Mouse (Mus musculus): Measurements from ENCODE around the gene Gm4791.

The Gm4791 gene

DNA sequence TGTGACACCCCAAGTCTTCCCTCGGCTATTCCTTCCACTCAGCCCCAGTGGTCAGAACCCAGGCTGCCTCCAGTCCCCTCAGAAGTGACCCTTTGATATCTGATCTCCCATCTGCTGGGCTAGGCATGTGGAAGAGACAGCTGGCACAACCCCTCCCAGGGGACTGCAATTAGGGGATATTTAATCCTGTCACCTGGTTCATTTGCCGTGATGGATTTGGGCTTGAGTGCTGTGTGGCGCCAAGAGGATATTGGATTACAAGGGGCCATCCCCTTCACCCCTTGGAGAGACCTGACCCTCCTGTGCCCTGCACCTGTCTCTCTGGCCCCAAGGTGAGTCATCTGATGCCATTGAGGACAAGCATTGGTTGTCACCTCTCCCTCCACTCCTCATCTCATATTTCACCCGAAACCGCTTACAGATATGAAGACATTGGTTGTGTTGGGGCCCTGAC, at the start of gene Gm4791:
Gene Gm4791, plus strand, starts transcription at position 404 of the 454 bp plus-strand sequence.
- DNase-seq (ENCODE audit: extremely low spot score, low spot score), result peak; percentile 58

DNA sequence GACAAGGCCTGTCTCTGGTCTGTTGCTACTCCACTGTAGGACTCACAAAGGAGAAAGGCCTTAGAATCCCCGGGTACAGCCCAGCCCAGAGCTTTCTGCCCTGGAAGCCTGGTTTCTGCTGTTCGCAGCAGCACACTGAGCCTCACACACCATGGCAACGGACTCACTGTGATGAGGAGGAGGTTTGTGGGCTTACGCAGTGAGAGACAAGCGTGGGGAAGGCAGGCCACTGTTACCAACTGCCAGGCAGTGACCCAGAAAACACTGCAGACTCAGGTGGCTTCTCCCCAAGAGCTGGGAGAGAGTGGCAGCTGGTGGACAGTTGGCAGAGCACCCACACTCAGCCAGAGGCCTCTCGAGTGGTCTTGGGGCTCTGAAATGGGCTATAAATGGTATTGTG, 42.3 kb upstream of the Gm4791 start:
- no peak for DNase-seq (ENCODE audit: extremely low spot score, low spot score)

DNA sequence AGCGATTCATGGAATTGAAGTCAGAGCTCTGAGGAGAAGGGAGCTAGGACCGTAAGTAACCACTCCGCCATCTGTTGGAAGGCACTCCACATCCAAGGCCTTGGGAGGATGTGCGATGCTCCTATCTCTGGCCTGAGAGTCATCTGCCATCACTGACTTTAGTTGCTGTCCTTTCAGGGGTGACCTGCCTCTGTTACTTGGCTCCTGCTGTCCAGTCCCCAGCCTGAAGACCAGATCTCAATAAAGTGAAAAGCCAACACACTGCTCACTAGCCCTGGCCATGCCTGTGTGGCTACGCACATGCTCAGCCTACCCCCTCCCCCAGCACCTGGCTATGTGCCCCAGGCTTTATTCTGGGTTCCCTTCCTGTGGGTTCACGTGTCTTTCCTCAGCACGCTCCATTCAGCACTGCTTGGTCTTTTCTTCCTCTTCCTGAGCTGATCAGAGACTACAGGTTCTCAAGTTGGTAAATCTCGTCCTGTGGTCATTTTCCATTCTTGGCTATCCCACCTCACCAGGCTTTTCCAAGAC, 41.1 kb upstream of the Gm4791 start:
- no peak for DNase-seq (ENCODE audit: extremely low spot score, low spot score)

DNA sequence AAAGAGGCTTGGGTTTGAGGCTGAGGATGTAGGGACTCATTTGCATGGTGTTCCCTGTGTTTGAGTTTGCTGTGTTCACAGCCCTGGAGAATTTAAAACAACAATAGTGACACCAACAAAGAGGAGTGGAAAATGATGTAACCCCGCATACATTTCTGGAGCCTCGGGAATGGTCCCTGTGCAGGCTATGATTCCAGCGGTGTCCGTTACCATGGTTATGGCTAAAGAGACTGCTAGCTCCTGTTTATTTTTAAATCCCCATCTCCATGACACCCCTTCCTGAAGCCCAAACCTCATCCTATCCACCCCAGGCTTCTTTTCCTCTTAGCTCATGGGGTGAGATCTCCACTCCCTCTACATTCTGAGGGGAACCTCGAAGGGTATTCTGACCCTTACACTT, 32.5 kb upstream of the Gm4791 start:
- DNase-seq (ENCODE audit: extremely low spot score, low spot score), result no peak

DNA sequence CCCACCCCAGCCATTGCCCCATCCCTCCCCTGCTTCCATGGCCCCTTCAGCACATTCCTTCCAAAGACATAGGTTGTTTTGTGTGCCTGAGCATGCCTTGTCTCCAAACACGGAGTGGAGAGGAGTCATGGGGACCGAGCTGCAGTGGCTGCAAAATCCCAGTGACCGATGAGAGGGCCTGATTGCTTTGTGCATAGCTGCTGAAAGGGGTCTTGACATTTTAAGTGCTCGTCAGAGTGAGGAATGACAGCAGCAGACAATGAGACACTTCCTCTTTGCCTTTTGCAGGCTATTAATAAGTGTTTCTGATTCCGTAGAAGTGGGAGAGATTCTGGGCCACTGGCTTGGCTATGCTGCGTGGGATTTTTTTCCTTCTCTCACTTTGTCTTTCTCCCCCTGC, 29.6 kb upstream of the Gm4791 start:
- no peak for DNase-seq (ENCODE audit: extremely low spot score, low spot score)

DNA sequence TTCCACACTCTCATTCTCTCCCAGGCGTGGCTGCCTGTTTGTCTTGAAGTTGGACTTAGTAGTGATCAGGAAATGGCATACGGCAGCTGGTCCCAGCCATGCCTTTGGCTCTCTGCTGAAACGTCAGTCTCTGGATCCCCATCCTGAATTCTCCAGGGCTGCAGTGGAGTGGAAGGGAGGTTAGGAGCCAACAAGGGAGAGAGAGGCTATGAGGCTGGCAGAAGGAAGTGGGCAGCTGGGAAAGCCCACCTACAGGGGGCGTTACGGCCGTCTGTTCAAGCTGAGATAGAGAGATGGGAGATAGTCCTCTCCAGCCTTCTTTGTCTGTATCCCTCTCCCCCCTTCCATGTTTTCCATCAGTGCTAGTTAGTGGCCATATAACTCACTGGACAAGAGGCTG, 29.1 kb upstream of the Gm4791 start:
- no peak for DNase-seq (ENCODE audit: extremely low spot score, low spot score)

DNA sequence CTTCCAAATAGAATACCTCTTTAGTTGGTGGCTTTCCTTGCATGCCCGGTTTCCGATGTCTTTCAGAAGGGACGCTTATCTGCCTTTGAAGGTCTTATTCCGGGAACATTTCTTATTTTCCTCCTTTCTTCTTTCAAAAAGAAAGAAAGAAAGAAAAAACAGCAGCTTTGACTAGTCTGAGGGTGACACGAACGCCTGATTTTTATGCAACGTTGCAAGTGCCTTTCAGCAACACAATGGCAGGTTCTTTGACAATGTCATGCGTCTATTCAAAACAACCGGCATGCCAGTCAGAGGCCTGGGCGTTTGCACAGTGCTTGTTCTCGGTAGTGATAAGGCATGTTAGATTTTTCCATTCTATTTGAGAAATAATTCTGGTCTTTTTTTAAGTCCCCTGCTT, 19.7 kb upstream of the Gm4791 start:
- DNase-seq (ENCODE audit: extremely low spot score, low spot score), result no peak

DNA sequence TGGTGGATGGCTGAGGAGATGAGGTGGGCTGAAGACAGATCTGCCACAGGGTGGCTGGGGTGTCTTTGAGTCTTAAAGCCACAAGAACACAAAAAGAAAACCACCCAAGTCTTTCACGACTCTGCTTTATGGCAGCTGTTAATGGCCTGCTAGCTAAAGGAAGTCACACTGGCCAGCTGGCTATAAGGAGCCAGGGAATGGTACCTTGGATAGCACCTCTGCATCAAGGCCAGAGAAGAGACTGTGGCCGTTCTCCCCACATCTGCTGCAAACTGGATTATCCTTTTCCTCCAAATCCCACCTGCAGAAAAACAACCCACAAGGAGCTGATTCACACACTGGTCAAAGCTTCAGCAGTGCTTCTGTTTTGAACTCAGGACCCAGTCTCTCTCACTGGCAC, 18.4 kb upstream of the Gm4791 start:
- DNase-seq (ENCODE audit: extremely low spot score, low spot score), result no peak

DNA sequence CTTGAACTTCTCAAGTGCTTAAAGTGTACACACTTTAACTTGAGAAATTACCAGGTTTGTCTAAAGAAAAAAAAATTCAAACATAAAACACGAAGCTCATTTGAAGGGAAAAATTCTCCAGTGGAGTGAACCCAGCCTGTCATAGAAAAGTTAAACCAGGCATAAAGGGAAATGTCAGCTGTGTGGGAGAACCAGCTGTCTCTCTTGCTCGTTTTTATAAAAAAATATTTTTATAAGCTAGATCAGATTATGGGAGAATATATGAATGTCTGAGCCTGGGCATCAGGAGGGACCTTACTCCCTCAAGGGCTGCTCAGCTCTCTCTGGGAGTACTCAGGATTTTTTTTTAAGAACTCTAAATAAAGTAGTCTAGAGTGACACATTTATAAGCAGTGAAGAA, 15.1 kb upstream of the Gm4791 start:
- no peak for DNase-seq (ENCODE audit: extremely low spot score, low spot score)

DNA sequence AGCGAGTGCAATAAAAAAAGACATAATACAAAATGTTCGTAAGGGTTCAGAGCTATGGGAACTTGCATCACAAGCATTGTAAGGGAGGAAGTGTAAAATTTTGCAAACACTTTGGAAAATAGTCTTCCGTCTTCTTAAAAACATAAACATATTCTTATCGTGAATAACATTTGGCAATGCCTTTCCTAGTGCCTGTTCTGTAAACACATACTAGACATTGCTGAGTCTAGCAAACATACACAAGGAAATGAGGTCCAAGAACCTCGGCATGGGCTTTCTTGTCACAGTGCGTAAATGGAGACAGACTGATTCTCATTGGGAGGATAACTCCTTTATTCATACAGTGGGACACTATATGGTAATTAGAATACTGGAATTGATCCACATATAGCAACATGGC, 43.0 kb downstream of the Gm4791 start:
- DNase-seq (ENCODE audit: extremely low spot score, low spot score), result no peak

Measured in neural tube, embryonic 10.5 days (tissue).